Mouse (Mus musculus) heart, embryonic 13.5 days (tissue): ENCODE data around the gene Thy1. TPM values are rescaled to one million over a fixed set of nuclear protein-coding genes. Genes with fewer than 3 reads are reported as not detected.
A peak's percentile ranks its signal among the peaks of the same experiment; 100 is the strongest.

Experiments used
- ATAC-seq: fragments of 200-750 bp; cut with Nextera tagmentation; 2 replicates; pipeline ENCODE4 v1.8.0; 2017; ENCODE audit warnings: moderate TSS enrichment; ENCODE audit not compliant: insufficient number of reproducible peaks, low FRiP score, low TSS enrichment; ENCODE audit errors: extremely low read depth
- H3K27ac ChIP-seq: fragments of 300-500 bp; sonication (generic); replicated peaks from 2 replicates; pipeline ENCODE4 v1.5.1; 2015; ENCODE audit warnings: moderate library complexity, mild to moderate bottlenecking, inconsistent platforms
- H3K27me3 ChIP-seq: fragments of 300-500 bp; sonication (generic); replicated peaks from 2 replicates; pipeline ENCODE4 v1.6.1; 2015; ENCODE audit warnings: mild to moderate bottlenecking, inconsistent platforms
- H3K36me3 ChIP-seq: fragments of 300-500 bp; sonication (generic); 2 replicates; pipeline ENCODE4 v1.6.1; 2015; ENCODE audit warnings: mild to moderate bottlenecking, inconsistent platforms
- H3K4me1 ChIP-seq: fragments of 300-500 bp; sonication (generic); 2 replicates; pipeline ENCODE4 v1.6.1; 2015; ENCODE audit warnings: inconsistent platforms
- H3K4me2 ChIP-seq: fragments of 300-500 bp; sonication (generic); 2 replicates; pipeline ENCODE4 v1.6.1; 2015; ENCODE audit warnings: inconsistent platforms, mild to moderate bottlenecking, moderate library complexity
- H3K4me3 ChIP-seq: fragments of 300-500 bp; sonication (generic); 2 replicates; pipeline ENCODE4 v1.5.1; 2015; ENCODE audit warnings: moderate library complexity, mild to moderate bottlenecking, inconsistent platforms
- H3K9ac ChIP-seq: fragments of 300-500 bp; sonication (generic); 2 replicates; pipeline ENCODE4 v1.6.1; 2015; ENCODE audit warnings: inconsistent platforms, mild to moderate bottlenecking, moderate library complexity
- H3K9me3 ChIP-seq: fragments of 300-500 bp; sonication (generic); 2 replicates; pipeline ENCODE4 v1.6.1; 2016; ENCODE audit warnings: inconsistent platforms
- WGBS: fragments of 180-500 bp; shearing (Covaris S2); methylation state at CpG from one replicate; pipeline ENCODE4 v1.1.7; 2015; ENCODE audit warnings: mixed read lengths; 5-methylcytosine and 5-hydroxymethylcytosine counted together
- polyA plus RNA-seq: library from polyadenylated mRNA; unstranded; fragments of >200 nt; fragmentation: Nextera tagmentation; extraction: Ambion mirVana; gene quantifications from 2 replicates; pipeline ENCODE4 v1.2.1, GENCODE M21; 2015

Thy1 gene
- polyA plus RNA-seq, 1 experiment from 2014 or later: 0.98 TPM

- Histone ChIP-seq H3K9me3 (no peaks in the 10 kb centered on the region), H3K36me3 (peaks cover 14% of the 10 kb centered on the region), H3K4me3 (peak overlapping the region; percentile 82), H3K27ac (peak overlapping the region; percentile 98), H3K4me1 (peaks cover 90% of the 10 kb centered on the region), H3K4me2 (peak overlapping the region; percentile 97), H3K9ac (peak overlapping the region; percentile 97), H3K27me3 (peaks cover 26% of the 10 kb centered on the region)
- 3% methylated on average over 10 of the region's 10 CpGs for WGBS
- no peak for ATAC-seq
Observed at GRCm38 (mm10) chr9:44085276-44085675, 42.1 kb downstream of the Thy1 start.

DNA sequence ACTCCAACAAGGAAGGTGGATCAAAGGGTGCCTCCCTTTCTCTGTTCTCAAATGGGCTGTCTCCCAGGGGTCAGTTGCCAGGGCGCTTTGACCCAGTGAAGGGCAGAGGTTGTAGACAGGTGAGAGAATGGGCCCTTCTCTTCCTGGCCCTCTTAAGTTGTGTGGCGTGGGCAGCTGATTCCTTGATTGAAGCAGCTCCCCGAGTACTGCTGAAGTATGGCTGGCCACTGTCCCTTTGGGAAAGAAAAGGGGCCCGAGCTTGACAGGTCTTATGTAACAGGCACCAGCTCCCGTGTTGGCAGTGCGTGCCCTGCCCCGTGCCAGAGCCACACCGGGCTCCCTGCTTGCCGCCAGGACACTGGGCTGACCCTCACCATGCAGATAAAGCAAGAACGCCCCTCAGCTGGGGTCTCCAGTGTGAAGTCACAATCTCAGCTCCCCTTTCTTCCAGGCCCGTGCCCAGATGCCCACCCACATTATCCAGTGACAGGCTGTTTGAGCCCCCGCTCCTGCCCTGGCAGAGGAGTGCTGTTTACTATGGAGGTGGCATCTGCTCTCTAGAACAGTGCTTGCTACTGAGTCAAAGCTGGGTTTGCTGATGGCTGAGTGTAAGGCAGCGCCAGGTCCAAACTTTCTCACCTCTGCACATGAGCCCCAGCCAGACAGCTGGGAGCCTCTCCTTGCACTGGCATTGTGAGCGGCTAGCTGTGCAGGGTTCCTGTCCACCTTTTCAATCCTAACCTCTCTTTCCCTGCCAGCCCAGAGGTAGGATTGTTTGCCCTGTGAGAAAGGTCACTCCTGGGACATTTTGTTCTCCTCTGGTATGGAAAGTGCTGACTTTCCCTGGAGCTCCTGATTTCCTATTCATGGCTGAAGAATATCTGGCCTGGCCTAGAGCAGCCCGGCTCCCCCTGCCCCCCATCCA lies 42.8 kb downstream of the Thy1 start:
- H3K4me2 ChIP-seq: peak overlapping the region; percentile 97
- H3K27ac ChIP-seq: peak overlapping the region; percentile 98
- peaks cover 83% of the 10 kb centered on the region for H3K4me1 ChIP-seq
- no peak for ATAC-seq
- H3K4me3 ChIP-seq: peak overlapping the region; percentile 82
- WGBS: 44% methylated on average over 15 of the region's 15 CpGs
- no peaks in the 10 kb centered on the region for H3K9me3 ChIP-seq
- H3K36me3 ChIP-seq: peaks cover 21% of the 10 kb centered on the region
- peak overlapping the region; percentile 97 for H3K9ac ChIP-seq
- peaks cover 26% of the 10 kb centered on the region for H3K27me3 ChIP-seq

DNA sequence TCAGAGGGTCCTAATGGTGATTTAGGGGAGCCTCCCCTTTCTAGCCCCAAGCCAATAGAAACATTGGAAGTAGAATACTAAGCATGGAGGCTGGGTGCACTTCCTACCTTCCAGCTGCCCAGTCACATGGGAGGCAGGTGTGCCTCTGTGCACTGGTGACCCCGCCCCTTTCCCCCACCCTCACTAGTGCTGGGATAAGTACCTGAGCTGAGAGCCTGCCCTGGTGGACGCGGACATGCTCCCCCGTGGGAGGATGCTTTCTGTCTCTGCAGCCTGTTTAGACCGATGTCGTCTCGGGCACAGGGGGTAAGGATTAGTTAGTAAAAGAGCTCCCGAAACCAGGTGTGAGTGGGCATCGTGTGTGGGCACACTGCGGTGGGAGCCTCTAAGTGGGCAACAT lies 43.8 kb downstream of the Thy1 start:
- peak overlapping the region; percentile 97 for H3K4me2 ChIP-seq
- peaks cover 76% of the 10 kb centered on the region for H3K4me1 ChIP-seq

DNA sequence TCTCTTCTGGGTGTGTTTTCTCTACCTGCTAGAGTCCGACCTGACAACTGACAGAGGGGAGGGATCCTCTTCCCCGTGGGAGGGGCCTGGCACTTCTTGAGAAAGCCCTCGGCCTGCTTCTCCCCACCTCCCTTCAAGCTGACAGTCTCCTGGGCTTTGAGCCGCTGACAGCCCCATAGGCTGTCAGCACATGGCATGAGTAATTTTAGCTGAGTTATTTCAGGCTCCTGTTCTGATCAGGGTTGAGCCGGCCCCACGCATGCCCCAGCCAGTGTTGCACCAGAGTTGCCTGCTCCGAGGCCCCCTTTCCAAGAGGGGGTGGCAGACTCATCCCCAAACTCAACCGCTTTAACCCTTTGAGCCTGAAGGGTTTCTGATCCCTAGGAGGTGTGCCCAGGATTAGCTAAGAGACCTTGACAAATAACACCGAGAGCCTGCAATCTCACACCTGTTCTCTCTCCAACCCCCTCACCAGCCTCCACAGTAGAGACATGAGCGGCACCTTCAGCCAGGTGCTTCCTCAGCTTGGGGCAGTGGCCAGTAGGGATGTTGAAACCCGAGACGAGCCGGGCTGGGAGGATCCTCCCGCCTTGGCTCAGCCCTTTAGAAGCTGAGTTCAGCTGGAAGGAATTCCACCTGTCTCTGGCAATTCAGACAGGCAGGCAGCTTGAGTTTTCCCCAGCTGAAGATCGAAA lies 44.7 kb downstream of the Thy1 start:
- Histone ChIP-seq H3K4me3 (peak overlapping the region; percentile 82), H3K4me1 (peaks cover 68% of the 10 kb centered on the region), H3K9ac (peak overlapping the region; percentile 97), H3K27ac (peak overlapping the region; percentile 98), H3K36me3 (peaks cover 38% of the 10 kb centered on the region), H3K4me2 (peak overlapping the region; percentile 97), H3K27me3 (peaks cover 26% of the 10 kb centered on the region), H3K9me3 (no peaks in the 10 kb centered on the region)
- no peak for ATAC-seq
- WGBS: 4% methylated on average over 15 of the region's 15 CpGs

More for the DNA sequence above, 43.8 kb downstream of the Thy1 start:
- peaks cover 26% of the 10 kb centered on the region for H3K27me3 ChIP-seq
- 33% methylated on average over 10 of the region's 10 CpGs for WGBS
- ATAC-seq: no peak
- H3K9ac ChIP-seq: peak overlapping the region; percentile 97
- H3K27ac ChIP-seq: peak overlapping the region; percentile 98
- H3K4me3 ChIP-seq: peak overlapping the region; percentile 82
- no peaks in the 10 kb centered on the region for H3K9me3 ChIP-seq
- H3K36me3 ChIP-seq: peaks cover 29% of the 10 kb centered on the region

- H3K36me3 ChIP-seq: peaks cover 49% of the 10 kb centered on the region
- peak overlapping the region; percentile 98 for H3K27ac ChIP-seq
- H3K27me3 ChIP-seq: peaks cover 21% of the 10 kb centered on the region
- H3K9me3 ChIP-seq: no peaks in the 10 kb centered on the region
- H3K9ac ChIP-seq: peak overlapping the region; percentile 76
- WGBS: 27% methylated on average over 12 of the region's 12 CpGs
- peak overlapping the region; percentile 82; the same call in 1 of the 2 replicates for H3K4me3 ChIP-seq
- no peak for ATAC-seq
- peak overlapping the region; percentile 97 for H3K4me2 ChIP-seq
- H3K4me1 ChIP-seq: peaks cover 67% of the 10 kb centered on the region
Observed at GRCm38 (mm10) chr9:44088877-44089608, 45.9 kb downstream of the Thy1 start.

DNA sequence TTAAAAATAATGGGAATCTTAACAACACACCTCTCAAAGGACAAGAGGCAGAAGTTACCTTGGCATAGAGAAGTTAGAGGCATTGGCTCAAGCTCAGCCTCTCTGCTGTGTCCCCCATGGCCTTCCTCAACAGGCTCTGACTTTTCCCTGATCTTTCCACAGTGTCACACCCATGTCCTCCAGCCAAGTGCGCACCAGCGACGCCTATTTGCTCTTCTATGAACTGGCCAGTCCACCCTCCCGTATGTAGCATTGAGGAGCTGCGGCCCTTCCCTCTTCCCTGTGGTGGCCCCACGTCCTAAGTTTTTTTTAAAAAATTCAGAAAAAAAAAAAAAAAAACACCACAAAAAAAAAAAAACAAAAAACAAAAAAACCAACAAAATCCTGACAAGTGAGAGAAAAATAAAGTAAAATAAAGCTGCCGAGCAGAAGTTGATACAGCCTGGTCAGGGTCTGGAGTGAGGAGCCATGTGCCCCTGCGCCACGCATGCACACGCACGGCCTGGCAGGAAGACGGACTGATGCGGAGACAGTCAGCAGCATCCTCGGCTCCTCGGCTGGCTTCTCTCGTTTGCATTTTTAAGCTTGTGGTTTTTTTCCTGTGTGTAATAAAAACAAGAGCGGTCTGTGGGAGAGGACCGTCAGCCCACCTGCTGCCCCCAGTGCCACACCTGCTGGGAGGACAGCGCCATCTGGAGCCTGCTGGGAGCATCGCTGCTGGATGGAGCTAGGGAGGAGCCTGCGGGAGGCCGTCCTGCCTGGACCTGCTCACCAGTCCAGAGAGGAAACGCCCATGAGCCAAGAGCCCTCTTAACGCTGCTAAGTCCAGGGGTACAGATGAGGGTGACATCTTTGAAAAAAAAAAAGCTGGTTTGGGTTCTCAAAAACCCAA lies 50.7 kb downstream of the Thy1 start:
- Histone ChIP-seq H3K9me3 (no peaks in the 10 kb centered on the region), H3K4me3 (no peak overlapping the region), H3K27me3 (no peaks in the 10 kb centered on the region), H3K27ac (peak overlapping the region; percentile 59), H3K36me3 (peaks cover 65% of the 10 kb centered on the region), H3K4me1 (peaks cover 53% of the 10 kb centered on the region), H3K9ac (peak overlapping the region; percentile 19; the same call in 1 of the 2 replicates), H3K4me2 (no peak overlapping the region)
- WGBS: 36% methylated on average over 24 of the region's 24 CpGs
- ATAC-seq: no peak

DNA sequence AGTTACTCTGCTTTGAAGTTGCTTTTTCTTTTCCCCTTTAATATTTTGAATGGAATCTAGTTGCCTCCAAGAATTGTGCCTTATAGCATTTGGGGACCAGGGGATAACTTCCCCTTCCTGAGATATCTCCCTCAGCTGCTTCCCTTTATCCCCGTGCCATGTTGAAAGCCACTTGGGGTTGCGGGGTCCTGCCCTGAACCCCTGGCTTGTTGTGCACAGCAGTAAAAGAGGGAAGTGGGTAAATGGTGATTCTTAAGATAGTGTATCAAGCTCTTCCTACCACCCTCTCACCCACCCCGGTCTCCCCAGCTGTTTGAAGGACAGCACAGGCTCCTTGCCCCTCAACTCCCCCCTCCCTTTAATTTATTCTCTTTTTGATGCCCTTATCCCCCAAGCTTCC lies 51.6 kb downstream of the Thy1 start:
- Histone ChIP-seq H3K4me1 (peaks cover 44% of the 10 kb centered on the region), H3K27me3 (no peaks in the 10 kb centered on the region), H3K9me3 (no peaks in the 10 kb centered on the region), H3K27ac (peak overlapping the region; percentile 24; the same call in 1 of the 2 replicates), H3K4me3 (no peak overlapping the region), H3K4me2 (no peak overlapping the region), H3K9ac (peak overlapping the region; percentile 19; the same call in 1 of the 2 replicates), H3K36me3 (peaks cover 58% of the 10 kb centered on the region)
- no peak for ATAC-seq
- WGBS: 83% methylated on average over 3 of the region's 3 CpGs

- H3K36me3 ChIP-seq: peaks cover 48% of the 10 kb centered on the region
- 85% methylated on average over 9 of the region's 9 CpGs for WGBS
- peaks cover 39% of the 10 kb centered on the region for H3K4me1 ChIP-seq
- no peak overlapping the region for H3K4me3 ChIP-seq
- no peak for ATAC-seq
- no peaks in the 10 kb centered on the region for H3K9me3 ChIP-seq
- H3K27ac ChIP-seq: peak overlapping the region; percentile 93
- no peaks in the 10 kb centered on the region for H3K27me3 ChIP-seq
- no peak overlapping the region for H3K9ac ChIP-seq
- H3K4me2 ChIP-seq: no peak overlapping the region
Observed at GRCm38 (mm10) chr9:44095781-44096180, 52.6 kb downstream of the Thy1 start.

DNA sequence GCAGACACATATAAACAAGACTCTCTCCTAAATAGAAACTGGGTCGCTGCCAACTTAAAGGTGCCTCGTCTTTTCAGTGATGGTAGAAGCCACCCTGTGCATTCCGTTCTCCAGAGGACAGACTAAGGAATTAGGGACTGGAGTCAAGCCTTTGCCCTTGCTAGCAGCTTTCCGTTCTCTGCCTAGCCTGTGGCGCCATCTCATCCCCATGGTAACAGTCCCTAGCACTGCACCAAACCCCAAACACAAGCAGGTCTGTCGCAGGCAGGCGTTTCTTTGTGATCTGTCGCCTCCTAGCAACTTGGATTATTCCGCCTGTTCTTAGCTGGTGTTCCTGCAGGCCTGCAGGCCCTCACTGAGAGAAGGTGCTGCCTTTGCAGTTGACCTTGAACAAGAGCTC lies 53.4 kb downstream of the Thy1 start:
- H3K4me1 ChIP-seq: peaks cover 39% of the 10 kb centered on the region
- H3K9me3 ChIP-seq: no peaks in the 10 kb centered on the region
- WGBS: 19% methylated on average over 9 of the region's 9 CpGs
- H3K9ac ChIP-seq: peak overlapping the region; percentile 25
- no peak overlapping the region for H3K4me3 ChIP-seq
- no peaks in the 10 kb centered on the region for H3K27me3 ChIP-seq
- ATAC-seq: 0 out of 2 replicates have a peak, but pooled peaks have one; percentile 11
- H3K4me2 ChIP-seq: no peak overlapping the region
- H3K27ac ChIP-seq: peak overlapping the region; percentile 93
- peaks cover 40% of the 10 kb centered on the region for H3K36me3 ChIP-seq
